Mouse (Mus musculus) liver, embryonic 13.5 days (tissue): Measurements from ENCODE around the gene Cytip. TPM values are rescaled to one million over a fixed set of nuclear protein-coding genes. Genes with fewer than 3 reads are reported as not detected.

ENCODE experiments used
- ATAC-seq: fragments of 200-750 bp; cut with Nextera tagmentation; 2 replicates; pipeline ENCODE4 v1.8.0; 2017; ENCODE audit warnings: low read depth, mild to moderate bottlenecking, moderate number of reproducible peaks, moderate library complexity
- DNase-seq: peaks from one replicate; pipeline ENCODE4 v3.0.0; 2022
- H3K27ac ChIP-seq: fragments of 300-500 bp; sonication (generic); 2 replicates; pipeline ENCODE4 v1.5.1; 2015; ENCODE audit warnings: moderate library complexity, mild to moderate bottlenecking, inconsistent platforms
- H3K27me3 ChIP-seq: fragments of 300-500 bp; sonication (generic); 2 replicates; pipeline ENCODE4 v1.6.1; 2015; ENCODE audit warnings: mild to moderate bottlenecking, inconsistent platforms
- H3K36me3 ChIP-seq: fragments of 300-500 bp; sonication (generic); 2 replicates; pipeline ENCODE4 v1.6.1; 2015; ENCODE audit warnings: mild to moderate bottlenecking, inconsistent platforms
- H3K4me1 ChIP-seq: fragments of 300-500 bp; sonication (generic); replicated peaks from 2 replicates; pipeline ENCODE4 v1.6.1; 2015; ENCODE audit warnings: inconsistent platforms
- H3K4me2 ChIP-seq: fragments of 300-500 bp; sonication (generic); 2 replicates; pipeline ENCODE4 v1.6.1; 2015; ENCODE audit warnings: inconsistent platforms, mild to moderate bottlenecking, moderate library complexity
- H3K4me3 ChIP-seq: fragments of 300-500 bp; sonication (generic); replicated peaks from 2 replicates; pipeline ENCODE4 v1.5.1; 2015; ENCODE audit warnings: mild to moderate bottlenecking, inconsistent platforms
- H3K9ac ChIP-seq: fragments of 300-500 bp; sonication (generic); 2 replicates; pipeline ENCODE4 v1.6.1; 2015; ENCODE audit warnings: mild to moderate bottlenecking, inconsistent platforms
- H3K9me3 ChIP-seq: fragments of 300-500 bp; sonication (generic); replicated peaks from 2 replicates; pipeline ENCODE4 v1.6.1; 2016; ENCODE audit warnings: inconsistent platforms
- WGBS: fragments of 180-500 bp; shearing (Covaris S2); methylation state at CpG from one replicate; pipeline ENCODE4 v1.1.7; 2015; ENCODE audit not compliant: insufficient replicate concordance; 5-methylcytosine and 5-hydroxymethylcytosine counted together
- polyA plus RNA-seq: library from polyadenylated mRNA; unstranded; fragments of >200 nt; fragmentation: Nextera tagmentation; extraction: Ambion mirVana; gene quantifications from 2 replicates; pipeline ENCODE4 v1.2.1, GENCODE M21; 2015

Cytip gene
- polyA plus RNA-seq, 1 experiment from 2014 or later = 1.6 TPM

GRCm38 (mm10) chr2:58107046-58107445 is 88.3 kb downstream of the Cytip start:
- no peak for ATAC-seq
- H3K9ac ChIP-seq = no peak overlapping the region
- WGBS = 54% methylated on average over 6 of the region's 6 CpGs
- H3K27me3 ChIP-seq = no peaks in the 10 kb centered on the region
- H3K27ac ChIP-seq = no peak overlapping the region
- H3K9me3 ChIP-seq = no peaks in the 10 kb centered on the region
- no peaks in the 10 kb centered on the region for H3K4me1 ChIP-seq
- no peaks in the 10 kb centered on the region for H3K36me3 ChIP-seq
- DNase-seq = no peak
- no peak overlapping the region for H3K4me2 ChIP-seq
- no peak overlapping the region for H3K4me3 ChIP-seq

- H3K27me3 ChIP-seq = no peaks in the 10 kb centered on the region
- no peaks in the 10 kb centered on the region for H3K4me1 ChIP-seq
- H3K4me2 ChIP-seq = no peak overlapping the region
- H3K9ac ChIP-seq = no peak overlapping the region
- no peaks in the 10 kb centered on the region for H3K36me3 ChIP-seq
- ATAC-seq (no peak), DNase-seq (no peak)
- no peak overlapping the region for H3K27ac ChIP-seq
- H3K4me3 ChIP-seq = no peak overlapping the region
- 65% methylated on average over 1 of the region's 1 CpGs for WGBS
- H3K9me3 ChIP-seq = no peaks in the 10 kb centered on the region
These were observed 100.5 kb downstream of the Cytip start for GRCm38 (mm10) chr2:58094818-58095217.

DNA sequence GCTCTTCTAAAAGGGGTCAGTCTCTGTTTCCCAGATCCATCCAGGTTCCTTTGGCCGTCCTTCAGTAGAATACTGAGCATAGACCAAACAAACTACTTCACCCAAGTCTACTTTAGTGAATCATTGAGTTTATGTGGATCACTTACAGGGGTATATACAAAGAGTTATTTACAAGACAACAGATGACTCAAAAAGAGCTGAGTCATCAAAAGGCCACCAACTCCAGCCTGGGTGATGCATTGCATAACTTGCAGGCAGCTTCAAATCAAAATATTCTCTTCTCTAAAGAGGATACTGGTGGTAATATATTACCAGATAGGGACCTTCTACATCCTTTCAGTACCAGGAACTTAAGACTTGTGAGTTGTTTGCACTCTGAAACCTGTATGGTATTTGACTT is 108.9 kb downstream of the Cytip start:
- Histone ChIP-seq H3K4me2 (no peak overlapping the region), H3K4me3 (no peak overlapping the region), H3K9ac (no peak overlapping the region), H3K27ac (no peak overlapping the region), H3K36me3 (no peaks in the 10 kb centered on the region), H3K4me1 (no peaks in the 10 kb centered on the region), H3K27me3 (no peaks in the 10 kb centered on the region), H3K9me3 (no peaks in the 10 kb centered on the region)
- 62% methylated on average over 1 of the region's 1 CpGs for WGBS
- no peak for ATAC-seq
- DNase-seq = no peak

- Histone ChIP-seq H3K36me3 (no peaks in the 10 kb centered on the region), H3K27ac (no peak overlapping the region), H3K27me3 (no peaks in the 10 kb centered on the region), H3K9ac (no peak overlapping the region), H3K4me2 (no peak overlapping the region), H3K9me3 (no peaks in the 10 kb centered on the region), H3K4me1 (no peaks in the 10 kb centered on the region), H3K4me3 (no peak overlapping the region)
- 22% methylated on average over 1 of the region's 1 CpGs for WGBS
- ATAC-seq = no peak
- no peak for DNase-seq
These were observed 115.5 kb downstream of the Cytip start for GRCm38 (mm10) chr2:58079849-58080248.

Other genes starting within 250 kb of the Cytip start
- gene Galnt5, start 197.6 kb downstream of the Cytip start, polyA plus RNA-seq = 0.03 and 0.07 TPM in 2 replicates
- gene Ermn, start 142.7 kb downstream of the Cytip start, polyA plus RNA-seq = not detected in 2 replicates
- 0.09 TPM in 1 of 2 replicates, not detected in the other for gene Acvr1c, start 162.4 kb upstream of the Cytip start, polyA plus RNA-seq